Comparison of ENCODE assay signal across 8 mouse cellular contexts in the genomic region with DNA sequence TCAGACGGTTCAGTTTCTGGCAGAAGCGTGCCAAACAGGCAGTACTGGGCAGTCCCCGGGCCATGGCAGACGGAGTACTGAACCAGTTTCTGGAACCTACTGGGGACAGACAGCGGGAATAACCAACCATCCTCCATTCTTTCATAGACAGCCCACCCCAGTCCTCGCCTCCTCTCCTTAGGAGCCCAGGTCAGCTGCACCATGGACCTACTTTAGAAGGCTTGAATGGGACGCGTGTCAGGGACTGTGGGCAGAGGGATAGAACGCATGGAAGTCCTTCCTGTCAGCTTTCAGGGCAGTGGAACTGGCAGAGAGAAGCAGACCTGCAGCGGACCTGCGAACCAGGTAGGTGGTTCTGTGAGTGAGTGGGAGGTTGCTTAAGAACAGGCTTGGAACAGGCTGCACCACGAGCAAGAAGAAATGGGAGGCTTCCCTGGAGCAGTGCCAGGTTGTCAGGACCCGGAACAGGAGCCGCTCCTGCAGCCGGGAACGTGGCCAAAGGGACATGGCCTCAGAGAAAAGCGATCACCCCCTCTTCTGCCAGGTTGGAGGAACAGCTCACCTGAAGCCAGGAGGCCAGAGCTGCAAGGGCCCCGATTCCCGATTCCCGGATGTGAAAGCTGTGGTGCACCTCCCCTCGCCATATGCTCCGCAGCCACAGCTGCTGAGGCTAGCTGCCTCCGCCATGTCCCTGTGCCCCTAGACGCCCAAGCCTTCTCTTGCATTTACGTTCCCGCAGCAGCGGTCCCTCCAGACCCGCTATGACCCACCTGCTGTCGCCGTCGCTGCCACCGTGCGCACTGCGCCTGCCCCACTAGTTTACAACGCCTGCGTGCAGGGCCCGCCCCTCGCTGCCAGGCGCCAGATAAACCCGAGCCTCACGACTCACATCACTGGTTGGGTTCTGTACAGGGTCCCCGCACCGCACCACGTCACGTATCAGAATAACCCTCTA. TPM values are rescaled to one million over a fixed set of nuclear protein-coding genes. Genes with fewer than 3 reads are reported as not detected.
DNase-seq lines count a peak whose midpoint lies in the region; ATAC-seq lines count a peak whose summit lies in the region.

No protein-coding gene starts in this region.

- H3K4me2 ChIP-seq in neural tube, embryonic 11.5 days (ENCODE audit: low read depth), result peak overlapping the region; percentile 49
- H3K4me2 ChIP-seq in limb, embryonic 11.5 days (ENCODE audit: low read depth, severe bottlenecking), result peak overlapping the region; percentile 63
- peak overlapping the region; percentile 85 for H3K4me2 ChIP-seq in stomach, embryonic 15.5 days

- DNase-seq in neural tube, embryonic 11.5 days (ENCODE audit: low spot score), result peak; percentile 52
- no peak for DNase-seq in neural tube, embryonic 10.5 days (ENCODE audit: extremely low spot score, low spot score)
- DNase-seq in embryo, embryonic 11 days, result peak; percentile 44
- DNase-seq in gonadal fat pad, adult 2 months (ENCODE audit: low read depth), result peak; percentile 51
- peak; percentile 79 for DNase-seq in kidney, adult 18-20 months
- peak; percentile 46 for DNase-seq in limb, embryonic 11.5 days (ENCODE audit: low spot score)
- peak; percentile 38 for DNase-seq in midbrain, embryonic 10.5 days (ENCODE audit: low spot score)

- no peaks in the 10 kb centered on the region for H3K9me3 ChIP-seq in neural tube, embryonic 11.5 days (ENCODE audit: control insufficient read depth, low read length)
- H3K9me3 ChIP-seq in limb, embryonic 11.5 days (ENCODE audit: control insufficient read depth, low read length), result no peaks in the 10 kb centered on the region
- no peaks in the 10 kb centered on the region for H3K9me3 ChIP-seq in midbrain, embryonic 10.5 days (replicated peaks)
- no peaks in the 10 kb centered on the region for H3K9me3 ChIP-seq in stomach, embryonic 15.5 days

- peak overlapping the region; percentile 37 for H3K4me3 ChIP-seq in neural tube, embryonic 11.5 days (ENCODE audit: low read depth, low read length)
- H3K4me3 ChIP-seq in limb, embryonic 11.5 days (ENCODE audit: low read depth, low read length), result peak overlapping the region; percentile 41
- H3K4me3 ChIP-seq in midbrain, embryonic 10.5 days, result peak overlapping the region; percentile 54
- peak overlapping the region; percentile 53 for H3K4me3 ChIP-seq in stomach, embryonic 15.5 days (replicated peaks)

- ATAC-seq in neural tube, embryonic 11.5 days (ENCODE audit: insufficient read depth, low FRiP score, low TSS enrichment), result 0 out of 2 replicates have a peak, but pooled peaks have one; percentile 35
- ATAC-seq in limb, embryonic 11.5 days (ENCODE audit: insufficient number of reproducible peaks, low FRiP score, low TSS enrichment, low read depth), result no peak
- peak; percentile 80 for ATAC-seq in stomach, embryonic 15.5 days (ENCODE audit: insufficient read depth, low FRiP score, low read depth)

- H3K27ac ChIP-seq in neural tube, embryonic 11.5 days (ENCODE audit: low read depth, low read length), result no peak overlapping the region
- no peak overlapping the region for H3K27ac ChIP-seq in limb, embryonic 11.5 days (replicated peaks; ENCODE audit: low read depth, low read length)
- H3K27ac ChIP-seq in midbrain, embryonic 10.5 days (replicated peaks), result no peak overlapping the region; the same call in 1 of the 2 replicates
- H3K27ac ChIP-seq in stomach, embryonic 15.5 days, result 0 out of 2 replicates have a peak overlapping the region, but pooled peaks have one; percentile 57

- WGBS in neural tube, embryonic 11.5 days, result 15% methylated on average over 45 of the region's 45 CpGs
- 14% methylated on average over 45 of the region's 45 CpGs for WGBS in limb, embryonic 11.5 days
- WGBS in midbrain, embryonic 10.5 days, result 14% methylated on average over 45 of the region's 45 CpGs
- WGBS in stomach, embryonic 15.5 days, result 12% methylated on average over 45 of the region's 45 CpGs

- peaks cover 26% of the 10 kb centered on the region for H3K27me3 ChIP-seq in neural tube, embryonic 11.5 days (ENCODE audit: control insufficient read depth, insufficient read depth, low read length)
- peaks cover 27% of the 10 kb centered on the region for H3K27me3 ChIP-seq in limb, embryonic 11.5 days (ENCODE audit: control insufficient read depth, insufficient read depth, low read length)
- peaks cover 62% of the 10 kb centered on the region for H3K27me3 ChIP-seq in midbrain, embryonic 10.5 days (ENCODE audit: low read depth, poor library complexity, severe bottlenecking)
- H3K27me3 ChIP-seq in stomach, embryonic 15.5 days (replicated peaks), result peaks cover 23% of the 10 kb centered on the region; the same call in 1 of the 2 replicates

- H3K9ac ChIP-seq in neural tube, embryonic 11.5 days (ENCODE audit: low read length), result peak overlapping the region; percentile 50
- H3K9ac ChIP-seq in limb, embryonic 11.5 days (ENCODE audit: low read length), result peak overlapping the region; percentile 32; the same call in 1 of the 2 replicates
- peak overlapping the region; percentile 49 for H3K9ac ChIP-seq in stomach, embryonic 15.5 days

- no peaks in the 10 kb centered on the region for H3K36me3 ChIP-seq in neural tube, embryonic 11.5 days (ENCODE audit: control insufficient read depth, insufficient read depth, low read length)
- no peaks in the 10 kb centered on the region for H3K36me3 ChIP-seq in limb, embryonic 11.5 days (ENCODE audit: control insufficient read depth, insufficient read depth, low read length)
- H3K36me3 ChIP-seq in midbrain, embryonic 10.5 days, result no peaks in the 10 kb centered on the region
- H3K36me3 ChIP-seq in stomach, embryonic 15.5 days, result no peaks in the 10 kb centered on the region

- no peaks in the 10 kb centered on the region for H3K4me1 ChIP-seq in neural tube, embryonic 11.5 days (ENCODE audit: control insufficient read depth, insufficient read depth, low read length)
- H3K4me1 ChIP-seq in limb, embryonic 11.5 days (ENCODE audit: control insufficient read depth, insufficient read depth, low read length), result no peaks in the 10 kb centered on the region
- H3K4me1 ChIP-seq in midbrain, embryonic 10.5 days, result peaks cover 13% of the 10 kb centered on the region
- H3K4me1 ChIP-seq in stomach, embryonic 15.5 days, result peaks cover 5% of the 10 kb centered on the region; the same call in 1 of the 2 replicates

RNA-seq across cellular contexts. Expression of a gene that starts 6.9 kb away (rescaled TPM):
- 1.7 and 2.9 TPM in 2 replicates for polyA plus RNA-seq in neural tube, embryonic 11.5 days (2014; fragmentation: Nextera tagmentation; extraction: Ambion mirVana)
- 214 and 332 TPM in 2 replicates for polyA plus RNA-seq in gonadal fat pad, adult 2 months (2012; rRNA removed)
- polyA plus RNA-seq in limb, embryonic 11.5 days (2014; fragmentation: Nextera tagmentation; extraction: Ambion mirVana), result 1.1 and 1.8 TPM in 2 replicates
- polyA plus RNA-seq in midbrain, embryonic 10.5 days (2016; fragmentation: Nextera tagmentation; extraction: Ambion mirVana), result 2.4 and 2.6 TPM in 2 replicates
- 21.8 and 25.4 TPM in 2 replicates for polyA plus RNA-seq in stomach, embryonic 15.5 days (2015; fragmentation: Nextera tagmentation; extraction: Ambion mirVana)

RNA-seq across cellular contexts. Expression of a gene that starts 14.5 kb away (rescaled TPM):
- polyA plus RNA-seq in neural tube, embryonic 11.5 days (2014; fragmentation: Nextera tagmentation; extraction: Ambion mirVana), result 0.23 and 0.41 TPM in 2 replicates
- polyA plus RNA-seq in gonadal fat pad, adult 2 months (2012; rRNA removed), result 6.8 and 9.0 TPM in 2 replicates
- polyA plus RNA-seq in limb, embryonic 11.5 days (2014; fragmentation: Nextera tagmentation; extraction: Ambion mirVana), result 0.27 and 0.47 TPM in 2 replicates
- 0.62 and 0.75 TPM in 2 replicates for polyA plus RNA-seq in midbrain, embryonic 10.5 days (2016; fragmentation: Nextera tagmentation; extraction: Ambion mirVana)
- 1.2 TPM in 2 replicates for polyA plus RNA-seq in stomach, embryonic 15.5 days (2015; fragmentation: Nextera tagmentation; extraction: Ambion mirVana)

RNA-seq across cellular contexts. Expression of a gene that starts 15.1 kb away (rescaled TPM):
- polyA plus RNA-seq in neural tube, embryonic 11.5 days (2014; fragmentation: Nextera tagmentation; extraction: Ambion mirVana), result 0.20 and 0.42 TPM in 2 replicates
- 8.6 and 12.0 TPM in 2 replicates for polyA plus RNA-seq in gonadal fat pad, adult 2 months (2012; rRNA removed)
- 0.20 TPM in 1 of 2 replicates, not detected in the other for polyA plus RNA-seq in limb, embryonic 11.5 days (2014; fragmentation: Nextera tagmentation; extraction: Ambion mirVana)
- polyA plus RNA-seq in midbrain, embryonic 10.5 days (2016; fragmentation: Nextera tagmentation; extraction: Ambion mirVana), result 0.17 and 0.27 TPM in 2 replicates
- 0.26 and 0.61 TPM in 2 replicates for polyA plus RNA-seq in stomach, embryonic 15.5 days (2015; fragmentation: Nextera tagmentation; extraction: Ambion mirVana)

RNA-seq across cellular contexts. Expression of a gene that starts 43.0 kb away (rescaled TPM):
- 41.2 and 45.3 TPM in 2 replicates for polyA plus RNA-seq in neural tube, embryonic 11.5 days (2014; fragmentation: Nextera tagmentation; extraction: Ambion mirVana)
- polyA plus RNA-seq in gonadal fat pad, adult 2 months (2012; rRNA removed), result 52.4 and 69.2 TPM in 2 replicates
- polyA plus RNA-seq in limb, embryonic 11.5 days (2014; fragmentation: Nextera tagmentation; extraction: Ambion mirVana), result 67.9 and 71.1 TPM in 2 replicates
- polyA plus RNA-seq in midbrain, embryonic 10.5 days (2016; fragmentation: Nextera tagmentation; extraction: Ambion mirVana), result 47.3 and 52.2 TPM in 2 replicates
- 24.8 and 27.0 TPM in 2 replicates for polyA plus RNA-seq in stomach, embryonic 15.5 days (2015; fragmentation: Nextera tagmentation; extraction: Ambion mirVana)

RNA-seq across cellular contexts. Expression of a gene that starts 45.2 kb away (rescaled TPM):
- polyA plus RNA-seq in neural tube, embryonic 11.5 days (2014; fragmentation: Nextera tagmentation; extraction: Ambion mirVana), result 39.6 and 51.4 TPM in 2 replicates
- polyA plus RNA-seq in gonadal fat pad, adult 2 months (2012; rRNA removed), result 79.7 and 91.9 TPM in 2 replicates
- polyA plus RNA-seq in limb, embryonic 11.5 days (2014; fragmentation: Nextera tagmentation; extraction: Ambion mirVana), result 49.1 and 58.7 TPM in 2 replicates
- polyA plus RNA-seq in midbrain, embryonic 10.5 days (2016; fragmentation: Nextera tagmentation; extraction: Ambion mirVana), result 52.0 and 56.9 TPM in 2 replicates
- polyA plus RNA-seq in stomach, embryonic 15.5 days (2015; fragmentation: Nextera tagmentation; extraction: Ambion mirVana), result 57.3 and 60.8 TPM in 2 replicates
